Comparison of ENCODE assay signal across 8 mouse cellular contexts in genomic region chr3:139073801-139074483, GRCm38 (mm10). TPM values are rescaled to one million over a fixed set of nuclear protein-coding genes. Genes with fewer than 3 reads are reported as not detected.
DNase-seq lines count a peak whose midpoint lies in the region; ATAC-seq and TF ChIP-seq lines count a peak whose summit lies in the region.

No protein-coding gene starts in this region.

- peak overlapping the region; percentile 99 for H3K4me3 ChIP-seq in gastrocnemius, adult 2 months
- peak overlapping the region; percentile 55 to 98 (median 71) for H3K4me3 ChIP-seq in CH12.LX (replicated peaks in 1 of 3; ENCODE audit: low read depth in 2 of 3, low read length in 2 of 3, poor library complexity in 1 of 3)
- peak overlapping the region; percentile 95 for H3K4me3 ChIP-seq in embryonic fibroblast, embryonic 13.5 days (ENCODE audit: insufficient read depth, low read length)
- H3K4me3 ChIP-seq in limb, embryonic 13.5 days = peak overlapping the region; percentile 86

- no peaks in the 10 kb centered on the region for H3K36me3 ChIP-seq in CH12.LX (replicated peaks in 1 of 2; ENCODE audit: control insufficient read depth in 1 of 2, insufficient read depth in 1 of 2, low read length in 1 of 2)
- no peaks in the 10 kb centered on the region for H3K36me3 ChIP-seq in limb, embryonic 13.5 days
- no peaks in the 10 kb centered on the region for H3K36me3 ChIP-seq in splenic B cell, adult 2 months (ENCODE audit: control insufficient read depth, insufficient read depth, low read length, poor library complexity, severe bottlenecking)

- H3K27ac ChIP-seq in gastrocnemius, adult 2 months = peak overlapping the region; percentile 99
- H3K27ac ChIP-seq in CH12.LX (ENCODE audit: insufficient read depth, low read depth) = peak overlapping the region; percentile 85
- H3K27ac ChIP-seq in embryonic fibroblast, embryonic 13.5 days (ENCODE audit: insufficient read depth, low read length) = peak overlapping the region; percentile 92
- H3K27ac ChIP-seq in limb, embryonic 13.5 days = peak overlapping the region; percentile 96

- dilution Hi-C loops in CH12.LX (cut with MboI; ENCODE audit: extremely low pct_ligation_motif_present, extremely low pct_unique_long_range_greater_than_20kb, low sequenced_read_pairs) = no loop called here

- peaks cover 7% of the 10 kb centered on the region; the same call in 1 of the 2 replicates for H3K79me2 ChIP-seq in CH12.LX (replicated peaks; ENCODE audit: control insufficient read depth, extremely low read depth, insufficient read depth, poor library complexity, severe bottlenecking)

- peak overlapping the region; percentile 64; the same call in 1 of the 2 replicates for H3K4me2 ChIP-seq in CH12.LX (ENCODE audit: insufficient read depth, low read depth, poor library complexity, severe bottlenecking)
- peak overlapping the region; percentile 71 for H3K4me2 ChIP-seq in limb, embryonic 13.5 days (replicated peaks)

- TF ChIP-seq EP300 in CH12.LX (IDR thresholded peaks at IDR 0.05; ENCODE audit: low read length) = no peak

- no peak for TF ChIP-seq CTCF in gastrocnemius, adult 2 months (IDR thresholded peaks at IDR 0.05)
- TF ChIP-seq CTCF in CH12.LX (conservative IDR thresholded peaks at IDR 0.05 in 1 of 2, IDR thresholded peaks at IDR 0.05 in 1 of 2; ENCODE audit: low read depth in 2 of 2, low read length in 2 of 2) = no peak
- no peak for TF ChIP-seq CTCF in embryonic fibroblast, embryonic 13.5 days (IDR thresholded peaks at IDR 0.05; ENCODE audit: borderline replicate concordance, insufficient read depth, low read length)

- peak overlapping the region; percentile 57 for H3K9ac ChIP-seq in CH12.LX (ENCODE audit: insufficient read depth, low read depth)
- peak overlapping the region; percentile 92 for H3K9ac ChIP-seq in limb, embryonic 13.5 days

- H3K9me3 ChIP-seq in CH12.LX (replicated peaks; ENCODE audit: low read length) = peaks cover 15% of the 10 kb centered on the region
- no peaks in the 10 kb centered on the region for H3K9me3 ChIP-seq in limb, embryonic 13.5 days

- H3K27me3 ChIP-seq in CH12.LX (replicated peaks) = no peaks in the 10 kb centered on the region
- H3K27me3 ChIP-seq in limb, embryonic 13.5 days = no peaks in the 10 kb centered on the region
- H3K27me3 ChIP-seq in splenic B cell, adult 2 months (ENCODE audit: control insufficient read depth, insufficient read depth, low read length, poor library complexity, severe bottlenecking) = no peaks in the 10 kb centered on the region

- intact Hi-C loops in gastrocnemius, adult 2 months (cut with DNase I) = no loop called here

- TF ChIP-seq RAD21 in CH12.LX (IDR thresholded peaks at IDR 0.05; ENCODE audit: low read depth, low read length) = no peak

- in situ Hi-C loops in CH12.LX (cut with MboI; ENCODE audit: low pct_ligation_motif_present, low pct_unique_long_range_greater_than_20kb, low sequenced_read_pairs) = no loop called here

- no peak for DNase-seq in gastrocnemius, adult 2 months
- DNase-seq in gastrocnemius, postnatal 25 days = no peak
- DNase-seq in CH12.LX (ENCODE audit: extremely low read depth) = no peak
- DNase-seq in splenic B cell, adult 2 months (ENCODE audit: low read depth, low spot score) = peak; percentile 8
- DNase-seq in cerebellum, postnatal 25 days = no peak
- DNase-seq in layer of hippocampus, adult 8-10 months (ENCODE audit: low spot score in 2 of 2) = no peak

- ATAC-seq in limb, embryonic 13.5 days (ENCODE audit: low FRiP score, low read depth) = no peak

- peaks cover 0 to 25% of the 10 kb centered on the region in 2 experiments; a peak in 2 of 4 replicates for H3K4me1 ChIP-seq in CH12.LX (ENCODE audit: control insufficient read depth in 1 of 2, insufficient read depth in 2 of 2)
- no peaks in the 10 kb centered on the region for H3K4me1 ChIP-seq in embryonic fibroblast, embryonic 13.5 days (ENCODE audit: control insufficient read depth, insufficient read depth, low read length)
- peaks cover 21% of the 10 kb centered on the region for H3K4me1 ChIP-seq in limb, embryonic 13.5 days

- 2% methylated on average over 12 of the region's 12 CpGs for WGBS in limb, embryonic 13.5 days

- no peak for TF ChIP-seq POLR2A in CH12.LX (IDR thresholded peaks at IDR 0.05; ENCODE audit: low read depth, low read length)
- TF ChIP-seq POLR2A in embryonic fibroblast, embryonic 13.5 days (IDR thresholded peaks at IDR 0.05; ENCODE audit: low read depth, low read length) = no peak

TF ChIP-seq in CH12.LX, 34 proteins besides CTCF, POLR2A, EP300 and RAD21:
- TF ChIP-seq MAFK (IDR thresholded peaks at IDR 0.05; ENCODE audit: insufficient replicate concordance, low read length) (0 out of 2 replicates have a peak, but pooled peaks have one; percentile 13), POLR2AphosphoS2 (IDR thresholded peaks at IDR 0.05; ENCODE audit: low read depth, low read length) (no peak), CHD1 (IDR thresholded peaks at IDR 0.05; ENCODE audit: low read depth, low read length) (no peak)

RNA-seq across cellular contexts. Expression of gene Rap1gds1, which starts 1.1 kb away (rescaled TPM):
- total RNA-seq in gastrocnemius, adult 2 months (2021) = 10 to 100 TPM; 41.3 to 44.5 TPM
- total RNA-seq in gastrocnemius, postnatal 25 days (2021) = 10 to 100 TPM; 34.4 to 37.5 TPM
- total RNA-seq in CH12.LX (2012; rRNA removed) (21.4 and 24.4 TPM in 2 replicates), CH12.LX (2014; rRNA removed) (23.6 and 26.3 TPM in 2 replicates)
- polyA plus RNA-seq in CH12.LX (2012; ENCODE audit: insufficient read length, low read depth) = 30.6 and 36.7 TPM in 2 replicates
- 87.5 and 91.4 TPM in 2 replicates for polyA plus RNA-seq in embryonic fibroblast, embryonic 13.5 days (2011; ENCODE audit: insufficient read length, low read depth, missing spikeins)
- 51.2 and 55.4 TPM in 2 replicates for polyA plus RNA-seq in limb, embryonic 13.5 days (2015; fragmentation: Nextera tagmentation; extraction: Ambion mirVana)
- 100 to 1,000 TPM; 210 to 228 (median 216) TPM for total RNA-seq in layer of hippocampus, adult 8-10 months (2022)

Comparison
In these comparisons a context has a peak if more than half of its experiments do, and no peak if none do; other contexts are left out.
1. RNA of gene Rap1gds1, which starts 1.1 kb away (total RNA-seq): 210 to 228 TPM in layer of hippocampus, adult 8-10 months; 41.3 to 44.5 TPM in gastrocnemius, adult 2 months, 34.4 to 37.5 TPM in gastrocnemius, postnatal 25 days and 21.4 to 26.3 TPM in CH12.LX; every median in the first group is over 4 times any median in the second.
2. Peak in every context shown above with its lines, with median percentiles within 50 percentile points of each other: H3K27ac ChIP-seq and H3K4me3 ChIP-seq.